In genomic region chrX:36329040-36329649, GRCm38 (mm10) we compare ENCODE assay signal across 8 mouse cellular contexts. TPM values are rescaled to one million over a fixed set of nuclear protein-coding genes. Genes with fewer than 3 reads are reported as not detected.
DNase-seq lines count a peak whose midpoint lies in the region; ATAC-seq lines count a peak whose summit lies in the region.

No protein-coding gene starts in this region.

- 20% methylated on average over 66 of the region's 66 CpGs for WGBS in embryonic facial prominence, embryonic 10.5 days
- 20% methylated on average over 37 of the region's 66 CpGs for WGBS in midbrain, embryonic 11.5 days

- no peak overlapping the region for H3K27ac ChIP-seq in embryonic facial prominence, embryonic 10.5 days (replicated peaks)
- no peak overlapping the region for H3K27ac ChIP-seq in midbrain, embryonic 11.5 days (ENCODE audit: low read depth, low read length)

- peaks cover 11% of the 10 kb centered on the region; the same call in 1 of the 2 replicates for H3K9me3 ChIP-seq in embryonic facial prominence, embryonic 10.5 days
- H3K9me3 ChIP-seq in midbrain, embryonic 11.5 days (ENCODE audit: control insufficient read depth, low read length): no peaks in the 10 kb centered on the region

- H3K4me2 ChIP-seq in midbrain, embryonic 11.5 days: peak overlapping the region; percentile 67

- DNase-seq in layer of hippocampus, postnatal 10 days (ENCODE audit: low spot score in 2 of 2): peak; percentile 4 to 21
- no peak for DNase-seq in layer of hippocampus, postnatal 25 days (ENCODE audit: extremely low spot score in 1 of 2, low spot score in 1 of 2)
- DNase-seq in R1 (ENCODE audit: low read depth, low spot score): peak; percentile 30
- peak; percentile 41 for DNase-seq in embryonic facial prominence, embryonic 10.5 days (ENCODE audit: low spot score)
- DNase-seq in heart, postnatal 36 days: peak; percentile 16 to 39
- peak; percentile 32 to 49 for DNase-seq in kidney, postnatal 4 days
- peak; percentile 84 for DNase-seq in midbrain, embryonic 11.5 days (ENCODE audit: low spot score, missing footprints)

- intact Hi-C loops in heart, postnatal 36 days (cut with DNase I): no loop called here

- H3K4me1 ChIP-seq in embryonic facial prominence, embryonic 10.5 days: peaks cover 13% of the 10 kb centered on the region; the same call in 1 of the 2 replicates
- no peaks in the 10 kb centered on the region; the same call in 1 of the 2 replicates for H3K4me1 ChIP-seq in midbrain, embryonic 11.5 days (ENCODE audit: control insufficient read depth, insufficient read depth, low read length)

- peaks cover 71% of the 10 kb centered on the region for H3K27me3 ChIP-seq in embryonic facial prominence, embryonic 10.5 days (replicated peaks; ENCODE audit: low read depth, poor library complexity, severe bottlenecking)
- H3K27me3 ChIP-seq in midbrain, embryonic 11.5 days (ENCODE audit: control insufficient read depth, insufficient read depth, low read length): peaks cover 16% of the 10 kb centered on the region

- no peaks in the 10 kb centered on the region for H3K36me3 ChIP-seq in embryonic facial prominence, embryonic 10.5 days (replicated peaks)
- H3K36me3 ChIP-seq in midbrain, embryonic 11.5 days (ENCODE audit: control insufficient read depth, insufficient read depth, low read length): no peaks in the 10 kb centered on the region

- ATAC-seq in midbrain, embryonic 11.5 days (ENCODE audit: low FRiP score): peak; percentile 52
- ATAC-seq in inflammation-experienced regulatory T-cells, adult 6 months: no peak

- peak overlapping the region; percentile 56 for H3K4me3 ChIP-seq in embryonic facial prominence, embryonic 10.5 days
- H3K4me3 ChIP-seq in midbrain, embryonic 11.5 days (ENCODE audit: low read depth, low read length): peak overlapping the region; percentile 40

- peak overlapping the region; percentile 38 for H3K9ac ChIP-seq in midbrain, embryonic 11.5 days (ENCODE audit: low read length)

RNA-seq across cellular contexts. Expression of gene Lonrf3, which starts 1.0 kb away (rescaled TPM):
- total RNA-seq in layer of hippocampus, postnatal 10 days (2021): 10 to 100 TPM; 15.3 to 16.9 TPM
- total RNA-seq in layer of hippocampus, postnatal 25 days (2021): 10 to 100 TPM; 19.3 to 24.8 TPM
- polyA plus RNA-seq in embryonic facial prominence, embryonic 10.5 days (2016; fragmentation: Nextera tagmentation; extraction: Ambion mirVana): 0.29 and 0.72 TPM in 2 replicates
- total RNA-seq in heart, postnatal 36 days (2021): 1 to 10 TPM; 1.3 to 1.8 TPM
- 1.1 and 1.7 TPM in 2 replicates for polyA plus RNA-seq in midbrain, embryonic 11.5 days (2014; fragmentation: Nextera tagmentation; extraction: Ambion mirVana)
- not detected for polyA plus RNA-seq in inflammation-experienced regulatory T-cells, adult 6 months (2017; shearing (Covaris generic))

Comparison
In these comparisons a context has a peak if more than half of its experiments do, and no peak if none do; other contexts are left out.
1. DNase-seq: peak in layer of hippocampus, postnatal 10 days (2 of 2), R1 (single experiment), embryonic facial prominence, embryonic 10.5 days (single experiment), heart, postnatal 36 days (2 of 2), kidney, postnatal 4 days (2 of 2) and midbrain, embryonic 11.5 days (single experiment); none in layer of hippocampus, postnatal 25 days (0 of 2).
2. RNA of gene Lonrf3, which starts 1.0 kb away (total RNA-seq): 19.3 to 24.8 TPM in layer of hippocampus, postnatal 25 days and 15.3 to 16.9 TPM in layer of hippocampus, postnatal 10 days; 1.3 to 1.8 TPM in heart, postnatal 36 days; every median in the first group is over 4 times any median in the second.